Mouse (Mus musculus) intestine, embryonic 15.5 days (tissue): ENCODE data around the gene Frmpd3. TPM values are rescaled to one million over a fixed set of nuclear protein-coding genes. Genes with fewer than 3 reads are reported as not detected.

ENCODE experiments used
- ATAC-seq: fragments of 200-750 bp; cut with Nextera tagmentation; 2 replicates; pipeline ENCODE4 v1.8.0; 2017; ENCODE audit warnings: moderate TSS enrichment, moderate library complexity
- H3K27ac ChIP-seq: fragments of 300-500 bp; sonication (generic); 2 replicates; pipeline ENCODE4 v1.5.1; 2015; ENCODE audit warnings: mild to moderate bottlenecking, inconsistent platforms
- H3K27me3 ChIP-seq: fragments of 300-500 bp; sonication (generic); replicated peaks from 2 replicates; pipeline ENCODE4 v1.6.1; 2015; ENCODE audit warnings: inconsistent platforms
- H3K36me3 ChIP-seq: fragments of 300-500 bp; sonication (generic); 2 replicates; pipeline ENCODE4 v1.6.1; 2015; ENCODE audit warnings: inconsistent platforms
- H3K4me1 ChIP-seq: fragments of 300-500 bp; sonication (generic); replicated peaks from 2 replicates; pipeline ENCODE4 v1.6.1; 2015; ENCODE audit warnings: inconsistent platforms
- H3K4me2 ChIP-seq: fragments of 300-500 bp; sonication (generic); replicated peaks from 2 replicates; pipeline ENCODE4 v1.6.1; 2015; ENCODE audit warnings: mild to moderate bottlenecking, inconsistent platforms
- H3K4me3 ChIP-seq: fragments of 300-500 bp; sonication (generic); replicated peaks from 2 replicates; pipeline ENCODE4 v1.5.1; 2015; ENCODE audit warnings: inconsistent platforms
- H3K9ac ChIP-seq: fragments of 300-500 bp; sonication (generic); 2 replicates; pipeline ENCODE4 v1.6.1; 2015; ENCODE audit warnings: inconsistent platforms
- H3K9me3 ChIP-seq: fragments of 300-500 bp; sonication (generic); 2 replicates; pipeline ENCODE4 v1.6.1; 2016; ENCODE audit warnings: inconsistent platforms
- WGBS: fragments of 180-500 bp; shearing (Covaris S2); methylation state at CpG from one replicate; pipeline ENCODE4 v1.1.7; 2015; 5-methylcytosine and 5-hydroxymethylcytosine counted together
- polyA plus RNA-seq: library from polyadenylated mRNA; unstranded; fragments of >200 nt; fragmentation: Nextera tagmentation; extraction: Ambion mirVana; gene quantifications from 2 replicates; pipeline ENCODE4 v1.2.1, GENCODE M21; 2015

Frmpd3 gene
- polyA plus RNA-seq, 1 experiment from 2014 or later, result not detected

DNA sequence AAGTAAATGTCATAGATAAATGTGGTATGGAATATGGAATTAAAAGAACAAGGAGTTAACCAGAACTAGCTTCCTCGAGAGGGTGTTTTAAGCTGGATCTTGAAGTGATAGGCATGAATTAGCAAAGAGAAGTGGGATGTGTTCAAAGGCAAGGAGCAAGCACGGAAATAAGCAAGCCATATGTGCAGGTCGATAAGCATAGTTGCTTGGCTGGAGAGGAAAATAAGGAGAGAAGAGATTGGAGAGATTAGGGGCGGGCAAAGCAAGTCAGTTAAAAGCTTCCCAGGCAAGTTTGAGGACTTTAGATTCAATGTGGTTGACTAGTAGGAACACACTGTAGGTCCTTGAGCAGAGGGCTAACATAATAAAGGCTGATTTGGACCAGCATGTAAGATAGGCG is 65.5 kb downstream of the Frmpd3 start:
- Histone ChIP-seq H3K4me3 (no peak overlapping the region), H3K36me3 (no peaks in the 10 kb centered on the region), H3K4me2 (no peak overlapping the region), H3K4me1 (no peaks in the 10 kb centered on the region), H3K27me3 (no peaks in the 10 kb centered on the region), H3K9ac (no peak overlapping the region), H3K27ac (no peak overlapping the region), H3K9me3 (no peaks in the 10 kb centered on the region)
- no peak for ATAC-seq
- 80% methylated on average over 5 of the region's 5 CpGs for WGBS

DNA sequence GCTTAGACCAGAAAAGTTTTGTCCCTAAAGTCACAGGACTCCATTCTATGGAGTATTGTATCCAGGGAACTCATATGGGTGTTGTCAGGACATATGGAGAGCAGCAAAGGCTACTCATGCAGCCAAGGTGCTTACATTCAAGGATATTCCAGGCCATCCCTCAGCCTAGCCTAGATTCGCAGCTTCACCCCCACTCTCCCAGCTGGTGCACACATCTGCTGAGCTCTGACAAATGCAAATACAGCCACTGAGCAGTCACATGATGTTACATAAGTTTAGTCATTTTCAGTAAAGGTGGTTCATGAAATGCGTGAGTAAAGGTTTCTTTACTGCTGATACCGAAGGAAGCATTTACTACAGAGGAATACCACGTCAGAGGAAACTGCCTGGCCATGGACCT is 76.4 kb downstream of the Frmpd3 start:
- no peak for ATAC-seq
- H3K36me3 ChIP-seq, result no peaks in the 10 kb centered on the region
- H3K27ac ChIP-seq, result no peak overlapping the region
- no peak overlapping the region for H3K9ac ChIP-seq
- H3K4me2 ChIP-seq, result no peak overlapping the region
- no peaks in the 10 kb centered on the region; the same call in 1 of the 2 replicates for H3K27me3 ChIP-seq
- H3K4me1 ChIP-seq, result no peaks in the 10 kb centered on the region
- 86% methylated on average over 4 of the region's 4 CpGs for WGBS
- no peaks in the 10 kb centered on the region for H3K9me3 ChIP-seq
- no peak overlapping the region for H3K4me3 ChIP-seq

DNA sequence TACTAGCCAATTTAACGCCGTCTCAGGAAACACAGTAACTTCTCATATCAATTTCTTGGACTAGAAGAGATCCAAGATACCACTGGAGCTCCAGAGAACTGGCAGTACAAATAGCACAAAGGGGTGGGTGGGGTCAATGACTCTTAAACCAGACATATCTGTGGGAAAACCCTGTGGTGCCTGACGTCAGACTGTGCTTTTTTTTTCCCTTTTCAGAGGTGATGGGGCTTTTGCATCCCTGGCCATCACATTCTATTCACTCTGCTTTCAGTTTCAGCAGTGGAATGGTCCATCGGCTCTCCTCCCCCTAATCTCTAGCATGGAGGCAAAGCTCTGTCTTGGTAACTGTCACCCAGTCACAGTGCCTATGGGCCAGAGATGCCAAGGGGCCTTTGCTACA is 85.1 kb downstream of the Frmpd3 start:
- no peak overlapping the region for H3K4me2 ChIP-seq
- 77% methylated on average over 4 of the region's 4 CpGs for WGBS
- no peak overlapping the region for H3K4me3 ChIP-seq
- no peak overlapping the region for H3K9ac ChIP-seq
- H3K27ac ChIP-seq, result no peak overlapping the region
- no peaks in the 10 kb centered on the region for H3K9me3 ChIP-seq
- no peak for ATAC-seq
- H3K36me3 ChIP-seq, result no peaks in the 10 kb centered on the region
- no peaks in the 10 kb centered on the region for H3K27me3 ChIP-seq
- no peaks in the 10 kb centered on the region for H3K4me1 ChIP-seq

DNA sequence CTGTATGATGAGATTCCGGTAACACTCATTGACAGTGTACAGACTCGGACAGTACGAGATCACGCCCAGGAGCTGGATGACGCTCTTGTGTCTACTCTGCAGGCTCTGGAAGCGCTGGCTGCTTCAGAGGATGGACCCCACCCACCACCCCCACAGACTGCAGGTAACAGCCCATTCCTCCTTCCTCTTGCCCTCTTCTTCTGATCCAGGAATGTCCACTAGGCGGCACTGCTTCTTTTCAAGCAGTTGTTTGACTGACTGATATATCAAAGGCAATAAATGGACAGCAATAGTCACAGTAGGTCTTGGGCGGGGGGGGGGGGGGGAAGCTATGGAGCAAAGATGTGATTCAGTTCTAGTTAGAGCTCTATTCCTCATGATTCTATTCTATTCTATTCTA is 86.2 kb downstream of the Frmpd3 start:
- H3K4me2 ChIP-seq, result no peak overlapping the region
- no peaks in the 10 kb centered on the region for H3K9me3 ChIP-seq
- no peak overlapping the region for H3K4me3 ChIP-seq
- H3K36me3 ChIP-seq, result no peaks in the 10 kb centered on the region
- H3K9ac ChIP-seq, result no peak overlapping the region
- H3K4me1 ChIP-seq, result no peaks in the 10 kb centered on the region
- H3K27ac ChIP-seq, result no peak overlapping the region
- H3K27me3 ChIP-seq, result no peaks in the 10 kb centered on the region
- 71% methylated on average over 8 of the region's 8 CpGs for WGBS
- ATAC-seq, result no peak

DNA sequence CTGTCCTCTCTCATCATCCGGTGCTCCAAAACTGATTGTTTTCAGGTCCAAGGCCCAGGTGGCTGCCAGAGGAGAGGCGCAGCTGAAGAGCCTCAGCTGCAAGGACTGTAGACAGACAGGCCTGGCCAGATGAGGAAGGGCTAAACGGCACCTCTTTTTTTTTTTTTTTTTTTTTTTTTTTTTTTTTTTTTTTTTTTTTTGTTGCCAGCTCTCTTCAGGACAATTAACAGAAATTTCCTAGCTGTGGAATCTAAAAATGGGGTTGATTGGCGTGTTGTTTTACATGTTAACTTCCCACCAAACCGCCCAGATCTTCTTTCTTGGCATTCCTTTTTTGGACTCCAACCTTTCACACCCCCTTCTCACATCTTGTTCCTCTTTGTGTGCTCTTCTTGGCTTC is 87.9 kb downstream of the Frmpd3 start:
- H3K9me3 ChIP-seq, result no peaks in the 10 kb centered on the region
- H3K4me2 ChIP-seq, result no peak overlapping the region
- H3K27me3 ChIP-seq, result no peaks in the 10 kb centered on the region
- H3K4me3 ChIP-seq, result no peak overlapping the region
- no peaks in the 10 kb centered on the region for H3K36me3 ChIP-seq
- H3K27ac ChIP-seq, result no peak overlapping the region
- 79% methylated on average over 5 of the region's 5 CpGs for WGBS
- no peaks in the 10 kb centered on the region for H3K4me1 ChIP-seq
- no peak for ATAC-seq
- no peak overlapping the region for H3K9ac ChIP-seq

DNA sequence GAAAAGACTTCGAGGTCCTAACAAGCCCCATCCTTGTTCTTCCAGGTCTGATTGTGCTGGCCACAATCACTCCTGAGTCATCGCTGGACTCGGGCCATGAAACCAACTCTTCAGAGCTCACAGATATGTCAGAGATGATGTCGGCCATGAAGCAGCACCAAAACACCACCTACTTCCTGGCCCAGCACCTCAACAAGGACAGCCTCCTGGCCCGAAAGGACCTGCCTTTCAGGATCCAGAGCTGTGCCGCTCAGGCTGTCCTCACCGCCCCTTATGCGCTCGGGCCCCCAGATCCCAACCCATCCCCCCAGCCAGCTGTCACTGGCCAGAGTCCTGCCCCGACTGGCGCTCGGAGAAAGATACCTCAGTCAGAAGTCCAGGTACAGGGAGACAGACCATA is 88.4 kb downstream of the Frmpd3 start:
- no peak overlapping the region for H3K4me3 ChIP-seq
- no peak overlapping the region for H3K4me2 ChIP-seq
- H3K36me3 ChIP-seq, result no peaks in the 10 kb centered on the region
- WGBS, result 89% methylated on average over 12 of the region's 12 CpGs
- no peaks in the 10 kb centered on the region for H3K27me3 ChIP-seq
- H3K9me3 ChIP-seq, result no peaks in the 10 kb centered on the region
- no peak overlapping the region for H3K27ac ChIP-seq
- no peak overlapping the region for H3K9ac ChIP-seq
- no peak for ATAC-seq
- H3K4me1 ChIP-seq, result no peaks in the 10 kb centered on the region

DNA sequence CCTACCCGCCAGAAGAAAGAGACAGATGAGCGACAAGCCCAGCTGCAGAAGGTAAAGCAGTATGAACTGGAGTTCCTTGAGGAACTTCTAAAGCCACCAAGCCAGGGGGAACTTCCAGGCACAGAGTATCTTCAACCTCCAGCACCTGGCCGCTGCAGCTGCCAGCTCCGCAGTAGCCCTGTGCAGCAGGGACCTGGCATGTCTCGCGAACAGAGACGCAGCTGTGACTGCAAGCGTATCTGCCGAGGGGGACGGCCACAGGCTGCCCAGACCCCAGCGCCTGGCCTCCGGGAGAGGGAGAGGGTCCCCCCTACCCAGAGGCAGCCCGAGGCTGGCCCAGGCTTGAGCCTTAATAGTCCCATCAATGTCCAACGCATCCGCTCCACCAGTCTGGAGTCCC is 89.9 kb downstream of the Frmpd3 start:
- WGBS, result 82% methylated on average over 15 of the region's 15 CpGs
- H3K27me3 ChIP-seq, result no peaks in the 10 kb centered on the region
- no peak overlapping the region for H3K27ac ChIP-seq
- ATAC-seq, result no peak
- no peaks in the 10 kb centered on the region for H3K36me3 ChIP-seq
- no peaks in the 10 kb centered on the region for H3K9me3 ChIP-seq
- H3K4me1 ChIP-seq, result no peaks in the 10 kb centered on the region
- H3K9ac ChIP-seq, result no peak overlapping the region
- no peak overlapping the region for H3K4me3 ChIP-seq
- no peak overlapping the region for H3K4me2 ChIP-seq

DNA sequence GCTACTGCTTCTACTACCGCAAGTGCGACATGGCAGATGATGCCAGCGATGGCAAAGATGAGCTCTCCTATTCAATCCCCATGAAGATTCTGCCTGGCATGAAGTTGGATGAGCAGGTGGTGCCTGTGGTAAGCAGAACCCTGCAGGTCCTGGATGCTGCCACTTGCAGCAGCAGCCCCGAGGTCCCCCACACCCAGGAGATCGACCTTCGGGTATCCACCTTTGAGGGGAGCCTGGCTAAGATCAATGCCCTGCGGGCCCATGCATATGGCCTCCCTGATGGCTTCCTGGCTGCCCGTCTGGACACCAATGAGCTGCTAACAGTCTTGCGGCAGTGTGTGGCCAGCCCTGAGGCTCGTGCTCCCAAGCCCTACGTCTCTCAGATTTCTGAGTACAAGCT is 90.7 kb downstream of the Frmpd3 start:
- Histone ChIP-seq H3K4me3 (no peak overlapping the region), H3K9ac (no peak overlapping the region), H3K27ac (no peak overlapping the region), H3K27me3 (no peaks in the 10 kb centered on the region), H3K9me3 (no peaks in the 10 kb centered on the region), H3K4me2 (no peak overlapping the region), H3K36me3 (no peaks in the 10 kb centered on the region), H3K4me1 (no peaks in the 10 kb centered on the region)
- ATAC-seq, result no peak
- WGBS, result 93% methylated on average over 11 of the region's 11 CpGs

DNA sequence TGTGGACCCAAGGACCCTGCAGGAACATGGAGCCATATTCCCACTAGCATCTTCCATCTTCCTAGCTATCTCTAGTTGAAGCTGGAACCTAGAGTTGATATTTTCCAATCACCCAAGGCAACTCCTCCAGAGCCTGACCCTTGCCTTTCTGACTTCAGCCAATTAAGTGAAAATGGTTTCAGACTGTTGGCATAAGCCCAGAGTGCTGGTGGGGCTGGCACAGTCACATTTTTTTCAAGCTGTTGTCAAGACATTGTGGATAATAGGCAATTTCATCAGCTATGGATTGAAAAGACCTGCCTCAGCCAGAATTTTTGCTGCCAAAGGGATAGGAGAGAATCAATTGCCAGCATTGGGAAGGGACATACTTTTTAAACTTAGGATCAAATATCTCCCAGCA is 95.8 kb downstream of the Frmpd3 start:
- H3K9ac ChIP-seq, result no peak overlapping the region
- no peak overlapping the region for H3K27ac ChIP-seq
- H3K9me3 ChIP-seq, result no peaks in the 10 kb centered on the region
- no peak overlapping the region for H3K4me2 ChIP-seq
- ATAC-seq, result no peak
- H3K4me1 ChIP-seq, result no peaks in the 10 kb centered on the region
- H3K27me3 ChIP-seq, result no peaks in the 10 kb centered on the region
- H3K4me3 ChIP-seq, result no peak overlapping the region
- no peaks in the 10 kb centered on the region for H3K36me3 ChIP-seq

DNA sequence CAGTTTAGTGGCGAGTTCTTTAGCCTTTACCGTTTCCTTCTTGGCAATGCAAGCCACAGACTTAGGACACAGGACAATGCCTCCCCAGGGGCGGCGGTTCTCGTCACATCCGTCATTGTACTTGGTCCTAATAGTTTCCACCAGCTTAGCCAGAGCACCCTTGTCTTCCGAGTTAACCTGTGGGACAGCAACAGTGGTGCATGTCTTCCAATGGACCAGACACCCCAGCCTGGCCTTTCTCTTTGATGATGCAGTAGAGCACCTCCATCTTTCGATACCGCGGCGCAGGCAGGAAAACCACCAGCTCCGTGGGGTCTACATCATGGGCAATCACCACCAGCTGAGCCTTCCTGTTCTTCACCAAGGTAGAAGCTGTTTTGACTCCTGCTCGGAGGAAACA is 103.5 kb downstream of the Frmpd3 start:
- no peaks in the 10 kb centered on the region for H3K9me3 ChIP-seq
- no peaks in the 10 kb centered on the region for H3K4me1 ChIP-seq
- H3K36me3 ChIP-seq, result no peaks in the 10 kb centered on the region
- no peak overlapping the region for H3K9ac ChIP-seq
- H3K27me3 ChIP-seq, result no peaks in the 10 kb centered on the region; the same call in 1 of the 2 replicates
- H3K27ac ChIP-seq, result no peak overlapping the region
- no peak overlapping the region for H3K4me2 ChIP-seq
- no peak overlapping the region for H3K4me3 ChIP-seq
- 76% methylated on average over 13 of the region's 13 CpGs for WGBS
- ATAC-seq, result no peak

DNA sequence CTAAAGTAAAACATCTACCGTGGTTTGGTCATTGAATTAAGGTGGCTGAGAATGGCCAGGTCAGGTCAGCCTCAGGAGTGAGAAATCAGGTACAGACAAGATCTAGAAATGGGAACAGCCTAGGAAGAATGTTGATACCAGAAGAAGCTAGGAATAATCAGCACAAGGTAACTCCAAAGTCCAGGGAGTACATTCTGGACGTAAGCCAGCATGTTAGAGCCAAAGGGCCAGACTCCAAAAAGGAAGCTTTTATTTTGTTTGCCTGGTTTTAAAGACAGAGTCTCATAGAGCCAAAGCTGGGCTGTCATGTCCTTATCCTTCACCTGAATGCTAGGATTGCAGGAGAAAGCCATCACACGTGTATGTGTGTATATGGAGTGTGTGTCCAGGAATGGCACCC is 108.0 kb downstream of the Frmpd3 start:
- ATAC-seq, result no peak
- Histone ChIP-seq H3K4me1 (no peaks in the 10 kb centered on the region), H3K36me3 (no peaks in the 10 kb centered on the region), H3K27ac (no peak overlapping the region), H3K9ac (no peak overlapping the region), H3K4me3 (no peak overlapping the region), H3K9me3 (no peaks in the 10 kb centered on the region), H3K27me3 (no peaks in the 10 kb centered on the region; the same call in 1 of the 2 replicates), H3K4me2 (no peak overlapping the region)
- WGBS, result 66% methylated on average over 3 of the region's 3 CpGs

DNA sequence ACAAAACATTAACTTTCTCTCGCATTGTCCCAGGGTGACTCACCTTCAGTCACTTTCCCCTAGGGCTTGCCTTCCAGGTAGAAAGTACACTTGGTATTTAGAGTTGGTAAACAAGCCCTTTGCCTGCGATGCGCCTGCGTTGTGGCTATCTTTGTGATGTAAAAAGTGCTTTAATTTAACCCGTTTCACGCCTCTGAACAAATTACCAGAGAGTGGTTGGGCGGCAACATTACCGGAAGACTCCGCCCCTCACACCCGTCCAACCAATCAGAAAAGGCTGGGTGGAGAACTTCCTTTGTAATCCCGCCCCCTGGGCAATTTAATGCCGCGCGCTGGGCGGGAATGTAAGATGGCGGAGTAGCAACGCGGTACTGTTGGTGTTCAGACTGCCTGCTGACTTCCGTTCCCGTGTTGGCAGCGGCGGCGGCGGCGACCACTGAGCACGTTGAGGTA is 114.2 kb downstream of the Frmpd3 start, which contains the start of gene Prps1:
Gene Prps1, plus strand, starts transcription at position 335 of the 453 bp plus-strand sequence.
- no peaks in the 10 kb centered on the region for H3K4me1 ChIP-seq
- 25% methylated on average over 26 of the region's 26 CpGs for whole genome bisulfite sequencing
- peak; percentile 98 for ATAC-seq
- peak within 1 kb of the TSS; percentile 50 for H3K4me3 ChIP-seq
- H3K27me3 ChIP-seq, result peaks cover 4% of the 10 kb centered on the region; the same call in 1 of the 2 replicates
- H3K9me3 ChIP-seq, result no peaks in the 10 kb centered on the region
- no peaks in the 10 kb centered on the region for H3K36me3 ChIP-seq
- peak within 1 kb of the TSS; percentile 71 for H3K4me2 ChIP-seq
- no peak within 1 kb of the TSS for H3K27ac ChIP-seq
- H3K9ac ChIP-seq, result peak within 1 kb of the TSS; percentile 40

DNA sequence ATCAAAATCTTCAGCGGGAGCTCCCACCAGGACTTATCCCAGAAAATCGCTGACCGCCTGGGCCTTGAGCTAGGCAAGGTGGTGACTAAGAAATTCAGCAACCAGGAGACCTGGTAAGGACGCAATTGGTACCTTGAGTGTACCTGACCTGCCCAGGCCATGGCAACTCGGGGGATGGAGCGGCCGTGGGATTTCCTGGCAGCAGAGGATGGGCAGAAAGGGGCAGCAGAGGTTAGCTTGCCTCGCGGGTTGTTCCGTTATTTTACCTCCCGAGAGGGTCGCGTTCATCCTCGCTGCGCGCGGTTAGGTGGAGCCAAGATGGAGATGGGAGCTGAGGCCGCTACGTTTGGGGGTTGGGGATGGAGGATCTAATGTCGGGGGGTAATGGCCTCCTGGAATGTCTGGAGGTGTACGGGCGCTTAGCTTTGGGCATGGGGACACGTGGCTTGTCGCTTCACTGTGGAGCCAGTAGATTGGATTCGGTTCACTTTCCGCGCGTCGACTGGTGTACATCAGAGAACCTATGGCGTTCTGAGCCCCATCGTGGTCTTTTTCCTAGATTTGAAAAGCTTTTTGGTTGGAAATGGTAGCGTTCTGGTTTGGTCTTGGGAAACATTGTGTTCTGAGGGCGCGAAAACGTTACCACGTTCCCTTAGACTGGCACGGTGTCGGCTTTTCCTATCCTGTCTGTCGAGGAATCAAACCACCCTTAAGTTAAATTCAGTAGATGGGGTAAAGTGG is 114.9 kb downstream of the Frmpd3 start:
- WGBS, result 20% methylated on average over 39 of the region's 39 CpGs
- Histone ChIP-seq H3K9ac (peak overlapping the region; percentile 40), H3K27ac (no peak overlapping the region), H3K36me3 (no peaks in the 10 kb centered on the region), H3K9me3 (no peaks in the 10 kb centered on the region), H3K4me2 (peak overlapping the region; percentile 71), H3K4me1 (no peaks in the 10 kb centered on the region), H3K27me3 (peaks cover 4% of the 10 kb centered on the region; the same call in 1 of the 2 replicates), H3K4me3 (peak overlapping the region; percentile 50)
- ATAC-seq, result peak; percentile 51
